ENCODE assay signal across 9 mouse cellular contexts in genomic region chr11:64890776-64891175, GRCm38 (mm10).
DNase-seq lines count a peak whose midpoint lies in the region; ATAC-seq and TF ChIP-seq lines count a peak whose summit lies in the region.
"Had no signal": no experiment of that assay in that cellular context is flagged by ENCODE, and none has a peak within 500 bp of the region (broad histone marks: within the 10 kb centered on the region; RNA-seq: fewer than 3 reads in every experiment).

No protein-coding gene starts in this region.

- H3K4me1 ChIP-seq in neural tube, embryonic 15.5 days = no peaks in the 10 kb centered on the region
- no peaks in the 10 kb centered on the region; the same call in 1 of the 2 replicates for H3K4me1 ChIP-seq in liver, embryonic 16.5 days (ENCODE audit: control insufficient read depth, low read depth, low read length)
- H3K4me1 ChIP-seq: embryonic facial prominence, embryonic 12.5 days had no signal

- no peak for ATAC-seq in neural tube, embryonic 15.5 days (ENCODE audit: low FRiP score)
- ATAC-seq in liver, embryonic 16.5 days (ENCODE audit: low read depth) = peak; percentile 63; the same call in 1 of the 2 replicates

- H3K9ac ChIP-seq in neural tube, embryonic 15.5 days (replicated peaks) = no peak overlapping the region
- H3K9ac ChIP-seq in liver, embryonic 16.5 days (ENCODE audit: low read depth, low read length) = no peak overlapping the region
- H3K9ac ChIP-seq: embryonic facial prominence, embryonic 12.5 days had no signal

- no peak for TF ChIP-seq POLR2A in brain, embryonic 14.5 days (IDR thresholded peaks at IDR 0.05; ENCODE audit: borderline replicate concordance, extremely low read depth, insufficient read depth, insufficient read length, poor library complexity, severe bottlenecking)

- WGBS in neural tube, embryonic 15.5 days = 38% methylated on average over 3 of the region's 3 CpGs
- 19% methylated on average over 3 of the region's 3 CpGs for WGBS in liver, embryonic 16.5 days (ENCODE audit: insufficient replicate concordance)

- H3K4me3 ChIP-seq in gastrocnemius, adult 2 months = no peak overlapping the region
- H3K4me3 ChIP-seq in neural tube, embryonic 15.5 days (replicated peaks) = no peak overlapping the region
- no peak overlapping the region for H3K4me3 ChIP-seq in liver, embryonic 16.5 days (ENCODE audit: low read depth, low read length)
- H3K4me3 ChIP-seq: embryonic facial prominence, embryonic 12.5 days had no signal

- H3K27me3 ChIP-seq in neural tube, embryonic 15.5 days (replicated peaks) = no peaks in the 10 kb centered on the region
- H3K27me3 ChIP-seq in liver, embryonic 16.5 days (ENCODE audit: control insufficient read depth, insufficient read depth, low read depth, low read length) = no peaks in the 10 kb centered on the region
- H3K27me3 ChIP-seq: embryonic facial prominence, embryonic 12.5 days had no signal

- H3K4me2 ChIP-seq in neural tube, embryonic 15.5 days = no peak overlapping the region
- H3K4me2 ChIP-seq in liver, embryonic 16.5 days (ENCODE audit: low read depth, low read length) = no peak overlapping the region
- H3K4me2 ChIP-seq: embryonic facial prominence, embryonic 12.5 days had no signal

- intact Hi-C loops in gastrocnemius, adult 2 months (cut with DNase I) = no loop called here
- intact Hi-C loops in left cerebral cortex, postnatal 36 days (cut with DNase I) = no loop called here

- no peaks in the 10 kb centered on the region for H3K36me3 ChIP-seq in neural tube, embryonic 15.5 days
- no peaks in the 10 kb centered on the region for H3K36me3 ChIP-seq in liver, embryonic 16.5 days (ENCODE audit: control insufficient read depth, insufficient read depth)
- H3K36me3 ChIP-seq: embryonic facial prominence, embryonic 12.5 days had no signal

- H3K9me3 ChIP-seq in neural tube, embryonic 15.5 days (replicated peaks) = no peaks in the 10 kb centered on the region
- H3K9me3 ChIP-seq in liver, embryonic 16.5 days (replicated peaks; ENCODE audit: control insufficient read depth, low read length) = no peaks in the 10 kb centered on the region
- H3K9me3 ChIP-seq: embryonic facial prominence, embryonic 12.5 days had no signal

- TF ChIP-seq CTCF in gastrocnemius, adult 2 months (IDR thresholded peaks at IDR 0.05) = peak; percentile 52
- TF ChIP-seq CTCF in brain, embryonic 14.5 days (IDR thresholded peaks at IDR 0.05; ENCODE audit: borderline replicate concordance, extremely low read depth, insufficient read depth, insufficient read length) = peak; percentile 63; the same call in 1 of the 2 replicates

- H3K27ac ChIP-seq in gastrocnemius, adult 2 months = no peak overlapping the region
- H3K27ac ChIP-seq in neural tube, embryonic 15.5 days (replicated peaks) = no peak overlapping the region
- no peak overlapping the region for H3K27ac ChIP-seq in liver, embryonic 16.5 days (ENCODE audit: low read length)
- H3K27ac ChIP-seq: embryonic facial prominence, embryonic 12.5 days had no signal

- DNase-seq in gastrocnemius, adult 2 months = peak; percentile 19
- DNase-seq in gastrocnemius, postnatal 25 days = no peak
- peak; percentile 42 for DNase-seq in neural tube, embryonic 10.5 days (ENCODE audit: extremely low spot score, low spot score)
- DNase-seq in brain, embryonic 14.5 days (ENCODE audit: low read depth) = peak; percentile 39
- peak; percentile 4 for DNase-seq in testis, postnatal 14 days (ENCODE audit: low spot score)
- no peak for DNase-seq in left cerebral cortex, postnatal 36 days (ENCODE audit: low spot score in 2 of 2)

Comparison
In these comparisons a context has a peak if more than half of its experiments do, and no peak if none do; other contexts are left out.
1. DNase-seq: peak in gastrocnemius, adult 2 months (single experiment), neural tube, embryonic 10.5 days (single experiment), brain, embryonic 14.5 days (single experiment) and testis, postnatal 14 days (single experiment); none in gastrocnemius, postnatal 25 days (single experiment) and left cerebral cortex, postnatal 36 days (0 of 2).